Mouse (Mus musculus) lung, postnatal 25 days (tissue): ENCODE data around the gene Slco1a5.
"Not testable (repeated sequence)": the region's sequence is repeated elsewhere in the genome, so short reads cannot be mapped to it uniquely, and the experiment has no call there.

Experiments used
- DNase-seq: peaks from one replicate; pipeline ENCODE4 v3.0.0; 2022; ENCODE audit warnings: low spot score

Slco1a5 gene

DNA sequence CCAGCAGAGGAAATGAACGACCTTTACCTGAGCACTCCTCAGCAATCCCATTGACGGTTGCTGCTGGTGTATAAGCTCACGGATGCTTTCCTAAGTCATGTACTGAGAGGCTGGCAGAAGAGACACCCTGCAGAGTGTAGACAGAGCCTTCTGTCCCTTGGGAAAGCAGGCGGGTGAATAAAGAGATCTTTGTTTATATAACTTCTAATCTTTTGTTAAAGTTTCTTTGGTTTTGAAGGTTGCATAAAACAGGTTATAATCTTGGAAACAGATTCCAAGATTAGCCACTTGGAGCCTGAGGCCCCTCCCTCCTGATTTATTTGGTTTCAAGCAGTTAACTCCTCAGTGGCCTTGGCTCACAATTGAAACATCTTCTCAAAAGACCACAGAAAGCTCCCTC is at the start of gene Slco1a5:
Gene Slco1a5 (minus strand): TSS at position 101 of the 400 bp plus-strand sequence.
- no peak for DNase-seq

DNA sequence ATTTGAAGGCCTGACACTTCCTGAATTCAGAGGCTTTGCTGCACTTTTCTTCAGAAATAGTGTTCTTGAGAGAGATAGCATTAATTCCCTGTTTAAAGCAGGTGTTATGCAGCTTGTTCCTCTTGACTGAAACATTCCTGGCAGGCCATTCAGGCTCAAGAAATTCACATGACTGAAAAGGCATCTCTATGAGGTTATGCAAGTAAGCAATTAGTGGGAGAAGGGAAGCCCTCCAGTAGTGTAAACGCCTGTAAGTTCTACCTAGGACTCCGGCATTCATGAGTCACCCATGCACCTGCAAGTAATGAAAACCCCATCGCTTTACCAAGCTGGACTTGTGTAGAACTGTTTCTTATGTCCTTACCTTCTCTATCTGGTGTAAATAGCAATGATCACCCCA is 46.8 kb upstream of the Slco1a5 start:
- DNase-seq: peak; percentile 54

DNA sequence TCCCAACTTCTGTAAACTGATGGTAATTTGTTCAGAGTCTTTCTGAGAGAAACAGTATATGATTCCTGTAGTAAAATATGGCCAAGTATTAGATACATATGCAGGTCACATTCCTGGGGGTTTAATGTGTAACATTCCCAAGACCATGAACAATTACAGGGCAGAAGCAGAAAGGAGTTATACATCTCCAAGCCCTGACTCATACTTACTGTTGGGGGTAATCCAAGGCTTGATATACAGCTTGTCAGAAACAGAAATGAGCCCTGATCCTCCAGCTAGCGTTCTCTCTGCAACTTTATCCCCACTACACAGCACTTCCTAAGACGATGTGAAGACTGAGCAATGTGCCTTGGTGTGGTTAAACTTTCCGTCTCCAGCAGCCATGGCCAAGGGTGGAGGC is 44.8 kb upstream of the Slco1a5 start:
- no peak for DNase-seq

DNA sequence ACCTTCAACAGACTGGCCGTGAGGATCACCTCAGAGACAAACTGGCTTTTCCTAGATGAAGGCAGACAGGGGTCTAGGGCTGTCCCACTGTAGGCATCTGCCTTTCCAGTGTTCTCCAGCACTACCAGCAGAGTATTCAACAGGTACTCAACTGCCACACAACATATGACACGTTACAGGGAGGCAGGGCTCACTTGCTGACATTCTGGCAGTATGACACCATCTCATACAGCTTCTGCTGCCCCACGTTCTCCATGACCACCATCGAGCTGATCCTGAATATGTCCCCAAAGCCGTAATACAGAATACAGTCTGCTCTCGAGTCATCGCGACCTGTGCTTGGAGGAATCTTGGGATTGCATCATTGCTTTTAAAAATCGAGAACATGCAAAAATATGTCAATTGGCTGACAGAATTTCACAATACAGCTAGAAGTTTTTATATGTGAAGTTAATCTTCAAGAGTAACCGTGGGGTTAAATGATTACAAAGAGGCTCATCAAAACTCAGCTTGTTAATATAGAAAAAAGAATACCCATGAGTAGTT is 43.8 kb upstream of the Slco1a5 start:
- DNase-seq: no peak

DNA sequence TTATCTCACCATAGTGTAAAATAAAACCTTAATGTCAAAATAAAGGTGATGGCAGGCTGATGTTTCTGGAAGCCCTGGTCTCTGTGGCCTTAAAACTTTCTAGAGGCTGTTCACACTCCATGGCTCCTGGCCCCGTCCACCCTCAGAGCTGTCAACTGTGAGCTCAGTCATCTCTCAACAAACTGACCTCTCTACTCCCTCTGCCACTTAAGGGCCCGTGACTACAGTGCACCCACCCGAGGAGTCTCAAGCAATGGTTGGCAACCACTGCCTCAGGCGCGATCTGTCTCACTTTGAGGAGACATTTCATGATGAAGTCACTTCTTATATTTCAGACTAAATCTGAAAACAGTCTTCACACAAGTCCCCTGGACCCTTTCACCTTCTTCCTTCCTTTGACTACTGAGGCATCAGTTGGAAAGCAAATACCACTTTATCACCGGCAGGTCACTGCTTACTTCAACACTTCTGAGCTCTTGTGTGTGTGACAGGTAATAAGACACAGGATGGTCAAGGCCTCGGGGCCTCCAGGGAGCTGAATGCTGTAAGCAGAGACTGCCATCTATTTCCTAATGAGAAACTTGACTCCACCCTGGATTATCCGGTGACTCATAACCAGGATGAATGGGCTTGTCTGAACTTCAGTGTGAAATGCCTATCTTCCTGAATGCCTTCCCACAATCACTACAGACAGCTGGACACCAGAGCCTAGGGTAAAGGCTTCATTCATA is 43.1 kb upstream of the Slco1a5 start:
- no peak for DNase-seq

DNA sequence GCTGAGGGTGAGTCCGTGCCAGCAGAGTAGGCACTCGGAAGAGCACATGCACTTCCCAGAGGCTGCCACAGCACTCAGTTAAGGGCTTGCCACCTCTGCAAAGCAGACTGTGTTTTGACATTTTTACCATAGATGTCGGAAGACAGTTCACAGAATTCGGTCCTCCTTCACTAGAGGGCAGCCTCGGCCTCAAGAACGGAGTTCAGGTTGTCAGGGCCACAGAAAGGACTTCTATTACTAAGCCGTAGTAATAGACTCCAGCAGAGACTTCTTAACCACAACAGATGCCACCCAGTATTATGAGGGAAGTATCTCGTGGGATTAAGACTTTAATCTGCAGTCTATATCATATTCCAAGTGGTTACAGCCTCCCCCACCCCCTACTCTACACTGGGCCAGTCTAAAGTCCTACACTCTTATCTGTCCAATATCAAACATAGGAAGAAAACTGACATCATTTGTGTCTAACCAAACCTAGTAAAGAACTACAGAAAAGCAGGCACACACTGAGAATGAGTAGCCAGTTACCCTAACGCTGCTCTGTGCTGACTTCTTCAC is 40.3 kb upstream of the Slco1a5 start:
- peak; percentile 11 for DNase-seq

DNA sequence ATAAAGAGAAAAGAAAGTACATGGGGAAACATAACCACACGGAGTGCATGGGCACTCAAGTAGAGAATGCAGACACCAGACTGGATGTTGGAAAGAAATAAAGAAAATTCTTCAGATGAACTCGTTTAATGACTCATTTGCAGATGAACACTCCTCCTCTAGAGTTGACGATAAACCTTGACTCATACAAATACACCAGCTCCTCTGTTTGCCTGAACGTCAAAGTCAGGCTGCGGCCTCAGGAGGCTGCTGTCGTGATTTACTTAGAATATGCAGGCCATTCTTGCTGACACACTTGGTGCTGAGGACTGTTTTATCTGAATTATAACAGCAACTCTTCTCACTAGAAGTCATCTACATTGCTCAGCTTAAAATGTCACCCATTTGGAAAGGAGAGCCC is 39.3 kb upstream of the Slco1a5 start:
- DNase-seq: no peak

DNA sequence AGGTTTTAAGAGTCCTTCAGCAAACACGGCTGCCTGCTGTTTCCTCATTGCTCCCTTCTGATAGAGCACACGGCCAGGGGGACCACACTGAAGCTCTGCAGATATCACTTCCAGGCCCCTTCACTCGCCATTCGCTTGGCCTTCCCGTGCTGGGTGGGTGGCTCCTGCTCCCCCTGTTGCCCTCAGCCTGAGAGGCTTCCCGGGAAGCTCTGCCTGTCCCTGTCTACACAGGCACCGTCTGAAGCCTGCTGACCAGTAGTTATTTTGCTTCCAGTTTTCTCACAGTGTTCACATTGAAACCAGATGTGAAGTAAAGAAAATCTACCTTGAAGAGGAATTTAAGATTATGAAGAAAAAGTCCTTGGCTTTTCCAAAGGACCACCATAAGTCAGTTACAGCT is 34.3 kb upstream of the Slco1a5 start:
- no peak for DNase-seq

DNA sequence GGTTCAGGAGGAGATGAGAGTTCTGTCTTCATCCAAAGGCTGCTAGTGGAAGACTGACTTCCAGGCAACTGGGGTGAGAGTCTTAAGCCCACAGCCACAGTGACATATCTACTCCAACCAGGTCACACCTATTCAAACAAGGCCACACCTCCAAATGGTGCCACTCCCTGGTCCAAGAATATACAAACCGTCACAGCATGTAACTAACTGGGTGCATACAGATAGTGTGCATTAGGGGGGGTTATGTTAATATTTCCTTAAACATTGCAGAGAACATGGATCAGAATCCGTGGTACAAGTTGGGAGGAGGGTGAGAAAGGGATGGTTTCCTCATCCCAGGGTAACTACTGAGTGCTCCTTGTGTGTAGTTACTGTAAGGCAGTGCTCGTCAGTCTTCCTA is 29.3 kb upstream of the Slco1a5 start:
- DNase-seq: not testable (repeated sequence)

DNA sequence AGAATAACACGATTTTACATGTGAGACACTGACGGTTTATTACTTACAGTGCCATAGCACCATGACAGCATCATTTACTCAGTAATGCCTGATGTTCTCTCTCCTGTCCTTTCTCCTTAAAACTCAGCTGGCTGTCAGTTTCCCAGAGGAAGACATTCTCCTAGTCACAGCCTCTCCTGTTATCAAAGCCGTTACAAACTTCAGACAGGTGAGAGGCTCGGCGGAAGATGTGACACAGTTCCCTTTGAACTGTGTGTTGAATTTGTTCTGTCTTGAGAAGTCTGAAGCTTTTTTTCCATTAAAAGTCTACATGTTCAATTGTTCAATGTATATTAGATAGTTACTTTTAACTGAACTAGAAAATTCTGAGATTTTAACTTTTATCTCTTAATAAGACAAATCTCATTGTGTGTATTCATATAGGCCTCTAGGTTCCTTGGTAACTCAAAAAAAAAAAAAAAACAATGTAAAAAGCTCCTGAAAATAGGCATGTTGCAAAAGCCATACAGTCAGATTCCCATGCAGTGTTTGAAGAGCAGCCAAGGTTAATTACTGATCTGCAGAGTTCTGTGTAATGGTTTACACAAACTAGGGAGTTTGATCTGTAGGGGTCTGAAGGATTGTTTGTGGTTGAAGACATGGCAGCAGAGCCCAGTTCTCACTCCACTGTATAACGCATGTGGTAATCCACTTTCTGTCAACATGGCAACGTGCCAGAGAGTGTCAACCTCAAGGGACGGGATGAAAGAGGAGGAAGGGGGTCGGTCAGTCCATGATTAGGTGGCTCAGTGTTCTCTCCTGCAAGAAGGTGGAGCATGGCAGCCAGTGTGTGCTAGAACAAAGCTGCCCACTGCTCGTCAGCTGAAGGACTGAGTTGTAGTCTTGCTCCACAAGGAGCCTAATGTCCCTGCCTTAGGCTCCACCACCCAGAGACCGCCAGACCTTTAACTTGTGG is 24.9 kb upstream of the Slco1a5 start:
- DNase-seq: no peak

DNA sequence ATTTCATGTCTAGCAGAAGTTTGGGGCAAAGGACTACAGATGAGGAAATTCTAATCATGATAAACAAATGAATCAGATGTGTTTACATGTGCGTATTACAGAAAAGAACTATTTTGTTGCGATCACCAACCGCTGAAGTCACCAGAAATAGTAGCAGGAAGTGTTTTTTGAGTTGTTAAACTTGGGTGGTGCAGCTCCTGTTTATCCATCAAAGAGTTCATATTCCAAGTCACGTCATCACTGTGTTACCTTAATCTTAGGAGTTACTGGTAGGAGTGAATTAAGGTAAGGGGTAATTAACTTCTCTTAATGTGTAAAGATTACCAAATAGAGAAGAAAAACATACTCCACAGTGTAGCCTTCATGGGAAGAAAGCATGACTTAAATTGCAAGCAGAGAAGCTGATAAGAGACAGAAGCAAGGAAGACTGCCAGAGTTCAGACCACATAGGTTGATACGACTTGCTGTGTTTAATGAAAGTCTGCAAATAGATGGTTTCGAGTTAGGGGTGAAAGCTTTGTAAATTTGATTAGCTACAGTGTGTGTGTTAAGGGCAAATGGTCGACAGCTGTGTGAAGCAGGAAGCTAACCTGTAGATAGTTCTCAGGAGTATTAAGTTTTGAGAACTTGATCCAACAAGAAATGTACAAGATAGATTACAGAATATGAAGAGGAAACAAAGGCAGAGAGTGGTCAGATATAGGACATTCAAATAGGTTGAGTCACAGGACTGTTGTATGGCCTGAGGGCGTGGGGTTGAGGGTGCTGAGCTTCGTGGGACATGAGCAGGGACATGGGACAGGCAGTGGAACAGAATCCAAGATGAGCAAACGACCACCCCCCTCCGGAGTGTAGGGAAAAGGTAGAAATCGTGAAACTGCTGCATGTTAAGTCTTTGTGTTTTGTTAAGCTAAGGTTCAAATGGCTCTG is 23.7 kb upstream of the Slco1a5 start:
- no peak for DNase-seq

DNA sequence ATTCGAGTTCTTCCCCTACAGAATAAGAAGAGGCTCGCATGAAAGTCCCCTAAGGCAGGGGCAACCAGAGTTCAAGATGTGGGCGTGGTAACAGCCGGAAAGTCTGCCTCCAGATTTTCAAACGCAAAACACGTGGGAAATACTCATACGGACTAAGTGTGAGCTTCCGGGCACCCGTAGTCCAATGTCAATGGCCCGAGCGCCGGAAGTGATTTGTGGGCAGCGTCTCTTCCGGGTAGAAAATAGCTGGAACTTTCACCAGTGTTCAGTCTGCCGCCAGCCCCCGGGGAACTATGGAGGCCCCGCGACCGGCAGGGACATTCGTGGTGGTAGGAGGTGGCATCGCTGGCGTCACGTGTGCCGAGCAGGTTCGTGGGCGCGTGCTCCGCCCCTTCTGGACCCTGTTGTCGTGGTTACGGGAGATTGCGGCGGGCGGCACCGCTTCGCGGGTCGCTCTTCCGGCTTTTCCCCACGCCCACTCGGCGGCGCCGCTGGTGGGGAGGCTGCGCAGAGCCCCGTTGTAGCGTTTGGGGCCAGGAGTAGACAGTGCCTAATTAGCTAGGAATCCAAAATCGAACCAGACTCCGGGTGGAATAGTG is 22.8 kb upstream of the Slco1a5 start, which contains the start of gene Pyroxd1:
Gene Pyroxd1 (plus strand): TSS at position 215 of the 599 bp plus-strand sequence.
- peak; percentile 87 for DNase-seq

DNA sequence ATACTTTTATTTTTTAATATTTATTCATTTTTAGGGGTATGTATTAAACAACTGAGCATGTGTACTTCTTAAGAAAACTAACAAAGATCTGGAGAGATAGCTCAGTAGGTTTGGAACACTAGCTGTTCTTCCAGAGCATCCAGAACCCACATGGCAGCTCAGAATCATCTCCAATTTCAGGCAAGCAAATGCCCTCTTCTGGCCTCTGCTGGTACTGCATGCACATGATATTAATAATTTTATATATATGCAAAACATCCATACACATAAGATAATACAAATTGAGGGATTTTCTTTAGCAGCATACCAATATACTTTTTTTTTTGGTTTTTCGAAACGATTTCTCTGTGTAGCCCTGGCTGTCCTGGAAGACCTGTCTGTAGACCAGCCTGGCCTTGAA is 20.8 kb upstream of the Slco1a5 start:
- DNase-seq: peak; percentile 34

DNA sequence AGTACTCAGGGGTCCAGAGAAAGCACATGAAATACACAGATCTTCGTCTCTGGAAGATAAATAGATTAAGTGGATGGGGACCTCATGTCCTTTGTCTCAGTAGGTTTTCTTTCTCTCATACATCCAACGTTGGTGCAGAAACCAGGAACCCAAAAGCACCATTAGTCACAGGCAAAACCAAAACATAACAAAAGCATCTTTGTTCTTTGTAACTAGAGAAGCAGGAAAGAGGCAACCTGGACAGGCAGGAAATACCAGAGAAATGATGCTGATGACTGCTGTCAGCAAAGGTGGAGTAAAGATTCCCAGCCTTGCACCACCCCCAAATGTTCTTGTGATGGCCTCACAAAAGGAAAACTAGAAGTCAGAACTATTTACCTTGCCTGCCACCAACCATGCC is 16.8 kb upstream of the Slco1a5 start:
- DNase-seq: no peak

DNA sequence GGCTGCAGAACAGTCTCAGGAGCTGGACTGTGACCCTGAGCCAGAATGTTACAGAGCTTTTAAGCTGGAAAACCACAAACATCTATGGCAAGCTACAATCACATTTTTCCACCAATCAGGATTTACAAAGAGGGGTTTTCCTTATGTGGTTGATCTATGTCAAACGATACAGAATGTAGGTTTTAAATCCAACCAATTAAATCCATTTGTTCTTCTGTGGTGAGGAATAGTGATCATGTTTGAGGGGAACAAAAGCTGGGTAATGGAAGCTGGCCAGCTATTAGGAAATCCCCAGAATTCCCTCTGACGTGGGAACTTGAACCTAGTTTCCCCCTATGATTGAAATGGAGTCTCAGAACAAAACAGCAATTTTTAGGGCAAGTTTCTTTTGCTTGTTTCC is 16.2 kb upstream of the Slco1a5 start:
- no peak for DNase-seq

DNA sequence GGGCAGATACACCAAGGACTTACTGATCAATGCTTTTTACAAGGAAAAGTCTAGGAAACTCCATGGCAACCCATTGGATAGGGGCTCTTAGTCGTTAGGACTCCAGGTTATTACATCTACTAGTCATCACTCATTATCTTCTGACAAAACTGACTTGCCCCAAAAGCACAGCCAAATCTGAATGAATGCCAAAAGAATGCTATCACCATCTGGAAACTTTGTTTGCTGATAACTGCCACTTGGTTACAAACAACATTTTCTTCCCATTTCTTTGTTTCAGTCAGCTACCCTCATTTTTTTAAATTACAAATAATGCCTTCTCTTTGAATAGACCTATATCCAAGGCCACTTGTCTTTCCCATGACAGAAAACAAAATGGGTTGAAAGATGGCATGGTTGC is 6.4 kb upstream of the Slco1a5 start:
- DNase-seq: no peak

DNA sequence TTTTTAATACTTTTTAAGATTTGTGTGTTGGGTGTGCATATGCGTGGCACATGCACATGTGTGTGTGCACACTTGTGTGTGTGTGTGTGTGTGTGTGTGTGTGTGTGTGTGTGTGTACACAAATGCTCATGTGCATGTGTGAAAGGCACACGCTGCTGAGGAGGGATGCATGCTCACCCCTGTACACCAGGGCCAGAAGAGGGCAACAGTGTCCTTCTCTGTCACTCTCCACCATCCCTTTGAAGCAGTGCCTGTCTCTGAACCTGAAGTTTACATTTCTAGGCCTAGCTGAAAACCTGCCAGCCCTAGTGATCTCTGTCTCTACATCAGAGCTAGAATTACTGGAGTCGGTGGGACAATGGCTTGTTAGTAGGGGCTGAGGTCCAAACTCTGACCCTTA is 3.8 kb upstream of the Slco1a5 start:
- DNase-seq: no peak

DNA sequence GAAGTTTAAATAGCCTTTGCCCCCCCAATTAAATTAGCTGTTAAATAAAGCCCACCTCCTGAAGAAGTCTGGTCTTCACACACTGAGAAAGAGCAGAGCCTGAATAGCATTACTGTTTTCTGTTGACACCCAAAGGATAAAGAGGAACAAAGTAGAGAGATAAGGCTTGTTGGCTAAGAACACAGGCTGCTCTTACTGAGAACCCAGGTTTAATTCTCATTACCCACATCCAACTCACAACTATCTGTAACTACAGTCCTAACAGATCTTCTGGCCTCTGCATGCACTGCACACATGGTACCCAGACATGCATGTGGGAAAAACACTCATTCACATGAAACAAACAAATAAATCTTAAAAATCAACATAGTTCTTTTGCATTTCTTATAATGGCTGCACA is 5.7 kb downstream of the Slco1a5 start:
- DNase-seq: no peak

DNA sequence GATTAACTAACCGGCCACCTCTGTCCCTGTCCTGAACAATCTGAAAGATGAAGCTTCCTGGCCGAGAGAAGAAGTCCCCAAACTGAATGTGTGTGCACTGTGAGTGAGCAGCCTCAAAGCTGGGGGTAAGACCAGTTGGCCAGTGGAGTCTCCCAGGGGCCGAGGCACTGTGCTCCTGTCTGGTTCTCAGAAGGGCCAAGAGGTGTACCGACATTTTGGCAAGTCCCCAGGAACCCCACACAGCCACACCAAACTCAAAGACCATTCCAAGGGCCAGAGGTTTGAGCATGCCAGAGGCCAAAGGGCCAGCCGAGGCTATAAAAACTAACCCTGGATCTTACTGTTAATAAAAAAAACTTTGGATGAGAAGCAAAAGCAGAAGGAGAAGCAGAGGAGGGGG is 8.5 kb downstream of the Slco1a5 start:
- DNase-seq: no peak

DNA sequence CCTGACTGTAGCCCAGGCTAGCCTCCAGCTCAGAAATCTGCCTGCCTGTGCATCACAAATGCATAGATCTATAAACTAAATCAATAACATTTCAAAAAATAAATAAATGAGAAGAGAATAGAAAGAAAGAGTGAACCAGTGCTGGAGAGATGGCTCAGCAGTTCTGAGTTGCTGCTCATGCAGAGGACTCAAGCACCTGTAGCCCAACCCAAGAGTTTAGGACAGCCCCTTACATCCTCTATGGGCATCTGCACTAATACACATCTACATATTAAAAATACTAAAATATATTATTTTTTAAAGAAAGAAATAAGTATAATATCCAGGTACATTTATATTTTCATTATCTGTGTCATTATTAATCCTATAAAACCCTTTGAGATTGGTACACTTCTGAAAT is 17.7 kb downstream of the Slco1a5 start:
- no peak for DNase-seq

DNA sequence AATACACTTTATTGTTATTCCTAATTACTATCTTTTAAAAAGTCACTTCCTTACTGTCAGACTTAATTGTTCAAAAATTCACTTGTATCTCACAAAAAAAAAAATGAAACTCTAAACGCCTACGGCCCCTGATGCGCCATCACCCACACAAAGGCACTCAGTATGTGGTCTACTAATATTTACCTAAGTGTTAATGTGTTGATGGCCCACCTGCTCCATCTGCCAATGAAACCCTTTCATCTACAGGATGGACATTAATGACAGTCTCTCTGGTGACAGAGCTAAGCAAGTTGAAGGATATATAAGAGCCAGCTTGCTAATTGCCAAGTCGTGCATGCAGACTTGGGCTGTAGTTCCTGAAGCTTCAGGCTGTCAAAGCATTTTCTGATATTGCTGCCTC is 24.7 kb downstream of the Slco1a5 start, which contains the start of gene Iapp:
Gene Iapp (plus strand): TSS at position 326 of the 400 bp plus-strand sequence.
- DNase-seq: no peak
